Mouse (Mus musculus): Measurements from ENCODE around the gene Myo10. TPM values are rescaled to one million over a fixed set of nuclear protein-coding genes. Genes with fewer than 3 reads are reported as not detected.

Myo10 gene
- polyA plus RNA-seq, 1 experiment = 20.8 TPM

DNA sequence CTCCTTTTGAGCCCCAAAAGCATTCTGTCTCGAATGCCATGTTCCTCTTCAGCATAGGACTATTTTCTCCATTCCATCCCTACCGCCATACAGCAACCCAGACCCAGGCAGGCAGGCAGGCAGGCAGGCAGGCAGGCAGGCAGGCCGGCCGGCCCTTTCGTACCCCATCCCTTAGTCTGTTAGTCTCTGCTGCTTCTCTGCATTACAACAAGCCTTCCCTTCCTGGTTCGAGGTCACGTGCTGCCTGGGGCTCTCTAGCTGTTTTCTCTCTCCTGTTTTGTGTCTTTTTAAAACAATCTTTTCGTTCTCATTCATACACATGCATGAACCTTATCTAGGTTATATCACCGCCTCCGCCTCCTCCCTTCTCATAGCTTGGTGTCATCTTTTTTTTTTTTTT, 149.5 kb downstream of the Myo10 start:
- WGBS = 94% methylated on average over 10 of the region's 10 CpGs
- Histone ChIP-seq H3K27me3 (ENCODE audit: control insufficient read depth, insufficient read depth, low read length) (no peaks in the 10 kb centered on the region), H3K27ac (ENCODE audit: insufficient read depth, low read depth, low read length) (no peak overlapping the region), H3K4me1 (ENCODE audit: control insufficient read depth, insufficient read depth, insufficient read length, low read length) (no peaks in the 10 kb centered on the region), H3K36me3 (ENCODE audit: control insufficient read depth, insufficient read depth, low read length) (peaks cover 2% of the 10 kb centered on the region; the same call in 1 of the 2 replicates), H3K4me3 (ENCODE audit: low read depth, low read length) (no peak overlapping the region)
- no peak for TF ChIP-seq CTCF (IDR thresholded peaks at IDR 0.05; ENCODE audit: extremely low read depth, insufficient read length, insufficient replicate concordance, low read depth, low read length)
- TF ChIP-seq POLR2A (IDR thresholded peaks at IDR 0.05; ENCODE audit: low read depth, low read length) = no peak

DNA sequence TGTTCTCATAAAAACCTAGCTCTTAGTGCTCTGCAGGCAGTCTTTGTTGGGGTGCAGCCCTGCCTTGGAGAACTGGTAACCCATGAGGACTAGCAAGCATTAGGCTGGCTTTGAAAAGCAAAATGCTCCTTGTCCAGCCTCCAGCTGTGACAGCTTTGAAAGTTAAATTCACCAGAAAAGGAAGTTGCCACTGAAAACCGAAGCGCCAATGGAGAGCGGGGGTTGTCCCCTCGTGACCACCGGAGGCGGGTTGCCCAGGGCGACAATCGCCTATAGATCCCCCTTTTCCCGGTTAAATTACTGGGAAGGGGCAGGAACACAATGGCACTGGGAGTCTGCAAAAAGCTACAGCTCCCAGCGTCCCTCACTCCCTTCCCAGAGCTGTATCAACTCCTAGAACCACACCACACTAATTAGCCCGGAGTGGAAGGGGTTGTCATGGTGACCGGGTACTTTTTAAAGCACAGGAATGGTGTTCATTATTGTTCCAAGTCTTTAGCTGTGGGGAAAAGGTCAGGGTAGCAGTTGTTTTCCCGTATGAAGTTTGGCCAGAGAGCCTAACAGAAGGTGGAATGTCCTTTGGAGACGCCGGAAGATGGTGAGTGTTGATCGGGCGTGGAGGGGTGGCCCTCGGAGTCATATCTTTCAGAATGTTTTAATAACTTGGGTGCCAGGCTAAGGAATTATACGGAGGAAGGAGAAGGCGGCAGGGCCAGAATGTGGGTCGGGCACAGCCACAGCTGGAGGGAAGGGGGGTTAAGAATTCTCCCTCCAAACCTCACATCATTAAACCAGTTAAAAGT, 151.6 kb downstream of the Myo10 start:
- Histone ChIP-seq H3K27ac (ENCODE audit: insufficient read depth, low read depth, low read length) (peak overlapping the region; percentile 72), H3K36me3 (ENCODE audit: control insufficient read depth, insufficient read depth, low read length) (peaks cover 19% of the 10 kb centered on the region), H3K4me3 (ENCODE audit: low read depth, low read length) (peak overlapping the region; percentile 62), H3K4me1 (ENCODE audit: control insufficient read depth, insufficient read depth, insufficient read length, low read length) (no peaks in the 10 kb centered on the region), H3K27me3 (ENCODE audit: control insufficient read depth, insufficient read depth, low read length) (no peaks in the 10 kb centered on the region)
- TF ChIP-seq POLR2A (IDR thresholded peaks at IDR 0.05; ENCODE audit: low read depth, low read length) (no peak), CTCF (IDR thresholded peaks at IDR 0.05; ENCODE audit: extremely low read depth, insufficient read length, insufficient replicate concordance, low read depth, low read length) (no peak)
- 50% methylated on average over 21 of the region's 21 CpGs for WGBS

DNA sequence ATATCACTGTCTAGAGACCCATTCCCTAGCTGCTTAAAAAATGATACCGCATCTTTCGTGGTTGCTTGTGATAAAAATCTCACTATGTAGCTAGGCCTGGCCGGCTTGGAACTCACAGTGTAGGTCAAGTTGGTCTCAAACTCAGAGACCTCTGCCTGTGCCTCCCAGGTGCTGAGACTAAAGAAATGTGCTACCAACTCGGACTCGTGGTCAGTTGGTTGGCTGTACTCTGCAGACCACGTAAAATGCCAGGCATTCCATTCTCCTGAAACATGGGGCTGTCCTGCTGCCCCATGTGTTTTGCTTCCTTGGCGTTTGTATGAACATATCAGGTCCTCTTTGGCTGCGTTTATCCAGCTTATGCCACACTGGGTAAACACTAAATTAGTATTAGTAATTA, 156.6 kb downstream of the Myo10 start:
- TF ChIP-seq POLR2A (IDR thresholded peaks at IDR 0.05; ENCODE audit: low read depth, low read length) (no peak), CTCF (IDR thresholded peaks at IDR 0.05; ENCODE audit: extremely low read depth, insufficient read length, insufficient replicate concordance, low read depth, low read length) (no peak)
- Histone ChIP-seq H3K27ac (ENCODE audit: insufficient read depth, low read depth, low read length) (no peak overlapping the region), H3K4me1 (ENCODE audit: control insufficient read depth, insufficient read depth, insufficient read length, low read length) (no peaks in the 10 kb centered on the region), H3K27me3 (ENCODE audit: control insufficient read depth, insufficient read depth, low read length) (no peaks in the 10 kb centered on the region), H3K4me3 (ENCODE audit: low read depth, low read length) (no peak overlapping the region), H3K36me3 (ENCODE audit: control insufficient read depth, insufficient read depth, low read length) (peaks cover 61% of the 10 kb centered on the region)
- WGBS = 86% methylated on average over 8 of the region's 8 CpGs

DNA sequence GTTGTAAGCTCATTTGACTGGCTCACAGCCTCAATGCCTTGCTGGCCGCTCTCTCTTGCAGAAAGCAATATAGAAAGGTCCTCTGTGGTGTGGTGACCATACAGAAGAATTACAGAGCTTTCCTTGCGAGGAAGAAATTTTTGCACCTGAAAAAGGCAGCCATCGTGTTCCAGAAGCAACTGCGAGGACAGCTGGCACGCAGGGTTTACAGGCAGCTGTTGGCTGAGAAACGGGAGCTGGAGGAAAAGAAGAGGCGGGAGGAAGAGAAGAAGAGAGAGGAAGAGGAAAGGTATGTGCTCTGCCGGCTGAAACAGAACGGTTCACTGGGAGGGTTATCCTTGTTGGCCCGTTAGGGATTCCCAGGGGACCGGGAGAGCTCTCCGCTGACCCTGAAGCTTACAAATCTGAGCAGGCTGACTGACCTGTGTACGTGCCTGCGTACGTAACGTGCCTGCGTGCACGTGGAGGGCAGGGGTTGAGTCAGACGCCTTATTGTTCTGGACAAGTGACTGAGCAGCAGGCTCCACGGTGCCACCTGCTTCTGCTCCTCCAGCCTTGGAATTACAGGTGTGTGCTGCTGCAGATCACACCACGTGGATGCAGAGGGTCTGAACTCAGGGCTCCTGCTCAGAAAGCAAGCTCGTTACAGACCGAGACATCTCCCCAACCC, 157.3 kb downstream of the Myo10 start:
- no peak for TF ChIP-seq CTCF (IDR thresholded peaks at IDR 0.05; ENCODE audit: extremely low read depth, insufficient read length, insufficient replicate concordance, low read depth, low read length)
- TF ChIP-seq POLR2A (IDR thresholded peaks at IDR 0.05; ENCODE audit: low read depth, low read length) = no peak
- WGBS = 86% methylated on average over 23 of the region's 23 CpGs
- Histone ChIP-seq H3K4me3 (ENCODE audit: low read depth, low read length) (no peak overlapping the region), H3K4me1 (ENCODE audit: control insufficient read depth, insufficient read depth, insufficient read length, low read length) (no peaks in the 10 kb centered on the region), H3K27me3 (ENCODE audit: control insufficient read depth, insufficient read depth, low read length) (no peaks in the 10 kb centered on the region), H3K27ac (ENCODE audit: insufficient read depth, low read depth, low read length) (no peak overlapping the region), H3K36me3 (ENCODE audit: control insufficient read depth, insufficient read depth, low read length) (peaks cover 66% of the 10 kb centered on the region)

DNA sequence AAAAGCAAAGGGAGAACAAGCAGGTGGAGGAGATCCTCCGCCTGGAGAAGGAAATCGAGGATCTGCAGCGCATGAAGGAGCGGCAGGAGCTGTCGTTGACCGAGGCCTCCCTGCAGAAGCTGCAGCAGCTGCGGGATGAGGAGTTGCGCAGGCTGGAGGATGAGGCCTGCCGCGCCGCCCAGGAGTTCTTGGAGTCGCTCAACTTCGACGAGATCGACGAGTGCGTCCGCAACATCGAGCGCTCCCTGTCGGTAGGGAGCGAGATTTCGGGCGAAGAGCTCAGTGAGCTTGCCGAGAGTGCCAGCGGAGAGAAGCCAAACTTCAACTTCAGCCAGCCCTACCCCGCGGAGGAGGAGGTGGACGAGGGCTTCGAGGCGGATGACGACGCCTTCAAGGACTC, 158.7 kb downstream of the Myo10 start:
- TF ChIP-seq CTCF (IDR thresholded peaks at IDR 0.05; ENCODE audit: extremely low read depth, insufficient read length, insufficient replicate concordance, low read depth, low read length) (no peak), POLR2A (IDR thresholded peaks at IDR 0.05; ENCODE audit: low read depth, low read length) (no peak)
- H3K4me1 ChIP-seq (ENCODE audit: control insufficient read depth, insufficient read depth, insufficient read length, low read length) = no peaks in the 10 kb centered on the region
- no peaks in the 10 kb centered on the region for H3K27me3 ChIP-seq (ENCODE audit: control insufficient read depth, insufficient read depth, low read length)
- H3K27ac ChIP-seq (ENCODE audit: insufficient read depth, low read depth, low read length) = no peak overlapping the region
- 93% methylated on average over 33 of the region's 33 CpGs for WGBS
- H3K36me3 ChIP-seq (ENCODE audit: control insufficient read depth, insufficient read depth, low read length) = peaks cover 79% of the 10 kb centered on the region
- no peak overlapping the region for H3K4me3 ChIP-seq (ENCODE audit: low read depth, low read length)

DNA sequence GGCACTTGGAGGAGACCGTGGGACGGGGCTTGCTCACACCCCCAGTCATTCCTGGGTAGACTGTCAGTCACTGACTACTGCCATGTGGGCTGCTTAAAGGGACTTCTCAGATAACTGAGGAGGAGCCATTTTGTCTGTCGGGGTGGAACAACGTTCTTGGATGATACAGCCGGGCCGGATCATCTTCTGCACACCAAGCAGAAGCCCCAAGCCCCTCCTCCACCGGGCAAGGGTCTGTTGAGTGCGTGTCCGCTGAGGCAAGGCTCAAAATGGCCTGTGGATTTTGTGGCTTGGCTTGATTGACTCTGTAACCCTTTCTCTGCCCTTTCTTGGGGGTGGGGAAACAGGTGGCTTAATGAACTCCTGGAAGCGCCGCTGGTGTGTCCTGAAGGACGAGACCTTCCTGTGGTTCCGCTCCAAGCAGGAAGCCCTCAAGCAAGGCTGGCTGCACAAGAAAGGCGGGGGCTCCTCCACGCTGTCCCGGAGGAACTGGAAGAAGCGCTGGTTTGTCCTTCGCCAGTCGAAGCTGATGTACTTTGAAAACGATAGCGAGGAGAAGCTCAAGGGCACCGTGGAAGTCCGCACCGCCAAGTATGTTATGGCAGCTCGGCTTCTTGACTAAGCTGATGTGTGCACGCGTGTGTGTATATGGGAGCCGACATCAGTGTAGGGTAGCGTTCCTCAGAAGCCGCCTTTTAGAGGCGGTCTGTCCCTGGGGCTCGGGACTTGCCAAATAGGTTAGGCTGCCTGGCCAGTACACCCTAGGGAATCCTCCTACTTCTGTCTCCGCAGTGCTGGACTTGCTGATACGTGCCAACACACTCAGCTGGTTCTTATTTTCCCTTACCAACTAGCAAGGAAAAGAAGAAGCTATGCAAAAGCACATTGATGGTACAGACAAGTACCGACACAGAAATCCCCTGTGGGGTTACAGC, 163.4 kb downstream of the Myo10 start:
- Histone ChIP-seq H3K27ac (ENCODE audit: insufficient read depth, low read depth, low read length) (no peak overlapping the region), H3K27me3 (ENCODE audit: control insufficient read depth, insufficient read depth, low read length) (no peaks in the 10 kb centered on the region), H3K4me3 (ENCODE audit: low read depth, low read length) (no peak overlapping the region), H3K36me3 (ENCODE audit: control insufficient read depth, insufficient read depth, low read length) (peaks cover 72% of the 10 kb centered on the region), H3K4me1 (ENCODE audit: control insufficient read depth, insufficient read depth, insufficient read length, low read length) (no peaks in the 10 kb centered on the region)
- 92% methylated on average over 35 of the region's 35 CpGs for WGBS
- no peak for TF ChIP-seq CTCF (IDR thresholded peaks at IDR 0.05; ENCODE audit: extremely low read depth, insufficient read length, insufficient replicate concordance, low read depth, low read length)
- TF ChIP-seq POLR2A (IDR thresholded peaks at IDR 0.05; ENCODE audit: low read depth, low read length) = no peak

Measured in small intestine, adult 2 months (tissue).